Mouse (Mus musculus) midbrain, embryonic 10.5 days (tissue): ENCODE data around the gene Tomm6. TPM values are rescaled to one million over a fixed set of nuclear protein-coding genes. Genes with fewer than 3 reads are reported as not detected.

Experiments
- DNase-seq: peaks from one replicate; pipeline ENCODE4 v3.0.0-alpha.2; 2017; ENCODE audit warnings: low spot score
- H3K27ac ChIP-seq: fragments of 300-500 bp; sonication (generic); replicated peaks from 2 replicates; pipeline ENCODE4 v1.5.1; 2016; ENCODE audit warnings: mild to moderate bottlenecking
- H3K27me3 ChIP-seq: fragments of 300-500 bp; sonication (generic); 2 replicates; pipeline ENCODE4 v1.6.1; 2016; ENCODE audit warnings: low read depth, mild to moderate bottlenecking; ENCODE audit not compliant: poor library complexity, severe bottlenecking
- H3K36me3 ChIP-seq: fragments of 300-500 bp; sonication (generic); 2 replicates; pipeline ENCODE4 v1.6.1; 2016; ENCODE audit warnings: mild to moderate bottlenecking, moderate library complexity
- H3K4me1 ChIP-seq: fragments of 300-500 bp; sonication (generic); 2 replicates; pipeline ENCODE4 v1.6.1; 2016
- H3K4me3 ChIP-seq: fragments of 300-500 bp; sonication (generic); 2 replicates; pipeline ENCODE4 v1.5.1; 2016; ENCODE audit warnings: mild to moderate bottlenecking, moderate library complexity
- H3K9me3 ChIP-seq: fragments of 300-500 bp; sonication (generic); replicated peaks from 2 replicates; pipeline ENCODE4 v1.6.1; 2016; ENCODE audit warnings: mild to moderate bottlenecking
- WGBS: fragments of 180-500 bp; shearing (Covaris S2); methylation state at CpG from one replicate; pipeline ENCODE4 v1.1.7; 2016; 5-methylcytosine and 5-hydroxymethylcytosine counted together
- polyA plus RNA-seq: library from polyadenylated mRNA; unstranded; fragments of >200 nt; fragmentation: Nextera tagmentation; extraction: Ambion mirVana; gene quantifications from 2 replicates; pipeline ENCODE4 v1.2.1, GENCODE M21; 2016

Tomm6 gene
- polyA plus RNA-seq, result 363 and 364 TPM in 2 replicates

GRCm38 (mm10) chr17:47688344-47688607 lies at the start of gene Tomm6:
TSS of gene Tomm6 (minus strand) at chr17:47688386.
- peaks cover 41% of the 10 kb centered on the region for H3K27me3 ChIP-seq
- DNase-seq, result no peak
- peak within 1 kb of the TSS; percentile 90 for H3K4me3 ChIP-seq
- H3K9me3 ChIP-seq, result no peaks in the 10 kb centered on the region
- peaks cover 31% of the 10 kb centered on the region for H3K36me3 ChIP-seq
- WGBS, result 2% methylated on average over 9 of the region's 9 CpGs
- peak within 1 kb of the TSS; percentile 92 for H3K27ac ChIP-seq
- H3K4me1 ChIP-seq, result peaks cover 32% of the 10 kb centered on the region

DNA sequence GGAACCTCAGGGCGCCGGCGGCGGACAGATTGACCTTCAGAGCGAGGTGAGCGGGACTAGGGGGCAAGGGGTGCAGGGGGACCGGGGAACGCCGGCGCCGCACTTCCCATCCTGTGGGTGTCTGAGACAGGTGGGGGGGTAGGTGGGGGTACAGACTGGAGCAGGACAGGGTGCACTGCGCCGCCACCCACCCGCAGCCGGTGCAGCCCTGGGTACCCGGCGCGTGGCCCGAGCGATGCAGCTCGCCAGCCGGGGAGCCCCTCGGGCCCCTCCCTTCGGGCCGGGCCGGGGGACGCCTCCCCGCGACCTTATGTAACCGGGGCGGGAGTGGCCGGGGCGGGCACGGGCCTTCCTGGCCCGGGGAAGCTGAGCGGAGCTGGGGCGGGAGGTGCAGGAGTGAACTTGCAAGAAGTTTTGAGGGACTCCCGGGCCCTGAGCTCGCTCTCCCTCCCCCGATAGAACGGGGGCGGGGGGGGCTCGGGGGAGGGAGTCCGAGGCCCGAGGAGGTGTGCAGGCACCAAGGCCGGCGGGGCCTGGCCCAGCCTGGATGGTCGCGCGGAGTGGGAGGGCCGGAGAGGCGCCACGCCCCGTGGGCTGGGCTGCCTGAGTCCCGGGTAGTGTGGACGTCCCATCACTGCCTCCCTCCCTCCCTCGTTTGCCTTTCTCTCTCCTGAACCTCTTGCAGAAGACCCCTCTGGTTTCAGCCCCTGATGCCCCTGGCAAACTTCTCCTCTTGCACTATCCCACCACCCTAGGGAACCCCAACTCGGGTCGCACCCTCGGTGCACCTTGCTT lies 49.3 kb upstream of the Tomm6 start:
- Histone ChIP-seq H3K9me3 (no peaks in the 10 kb centered on the region), H3K36me3 (no peaks in the 10 kb centered on the region), H3K4me1 (peaks cover 43% of the 10 kb centered on the region), H3K27me3 (peaks cover 55% of the 10 kb centered on the region), H3K27ac (peak overlapping the region; percentile 66), H3K4me3 (peak overlapping the region; percentile 69)
- WGBS, result under 1% methylated on average over 54 of the region's 60 CpGs
- DNase-seq, result peak; percentile 67

DNA sequence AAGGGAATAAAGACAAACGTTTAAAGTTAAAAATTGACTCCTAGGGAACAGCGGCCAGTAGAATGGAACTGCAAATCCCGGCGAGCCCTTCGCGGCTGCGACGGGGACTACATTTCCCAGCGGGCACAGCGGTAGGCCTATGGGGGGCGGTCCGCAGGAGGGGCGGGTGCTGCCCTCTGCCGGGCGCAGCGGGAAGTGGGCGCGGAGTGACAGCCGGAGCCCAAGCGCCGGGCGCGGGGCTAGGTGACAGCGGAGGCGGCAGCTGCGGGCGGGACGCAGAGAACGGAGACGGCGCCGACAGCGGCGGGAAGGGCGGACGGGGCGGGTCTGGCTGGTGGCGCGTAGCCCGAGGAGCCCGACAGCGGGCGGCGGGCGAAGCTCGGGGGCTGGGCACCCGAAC lies 48.7 kb upstream of the Tomm6 start, which contains the start of gene Tfeb:
TSS of gene Tfeb (plus strand) at position 175 of the 400 bp plus-strand sequence.
- Histone ChIP-seq H3K27me3 (peaks cover 54% of the 10 kb centered on the region), H3K4me3 (peak within 1 kb of the TSS; percentile 69), H3K9me3 (no peaks in the 10 kb centered on the region), H3K4me1 (peaks cover 43% of the 10 kb centered on the region), H3K27ac (peak within 1 kb of the TSS; percentile 66), H3K36me3 (no peaks in the 10 kb centered on the region)
- under 1% methylated on average over 47 of the region's 47 CpGs for WGBS
- DNase-seq, result peak; percentile 95

GRCm38 (mm10) chr17:47735553-47736100 lies 47.4 kb upstream of the Tomm6 start:
- Histone ChIP-seq H3K36me3 (no peaks in the 10 kb centered on the region), H3K4me3 (no peak overlapping the region), H3K27me3 (peaks cover 42% of the 10 kb centered on the region), H3K27ac (no peak overlapping the region), H3K9me3 (no peaks in the 10 kb centered on the region), H3K4me1 (peaks cover 50% of the 10 kb centered on the region)
- DNase-seq, result no peak
- WGBS, result 75% methylated on average over 14 of the region's 14 CpGs

DNA sequence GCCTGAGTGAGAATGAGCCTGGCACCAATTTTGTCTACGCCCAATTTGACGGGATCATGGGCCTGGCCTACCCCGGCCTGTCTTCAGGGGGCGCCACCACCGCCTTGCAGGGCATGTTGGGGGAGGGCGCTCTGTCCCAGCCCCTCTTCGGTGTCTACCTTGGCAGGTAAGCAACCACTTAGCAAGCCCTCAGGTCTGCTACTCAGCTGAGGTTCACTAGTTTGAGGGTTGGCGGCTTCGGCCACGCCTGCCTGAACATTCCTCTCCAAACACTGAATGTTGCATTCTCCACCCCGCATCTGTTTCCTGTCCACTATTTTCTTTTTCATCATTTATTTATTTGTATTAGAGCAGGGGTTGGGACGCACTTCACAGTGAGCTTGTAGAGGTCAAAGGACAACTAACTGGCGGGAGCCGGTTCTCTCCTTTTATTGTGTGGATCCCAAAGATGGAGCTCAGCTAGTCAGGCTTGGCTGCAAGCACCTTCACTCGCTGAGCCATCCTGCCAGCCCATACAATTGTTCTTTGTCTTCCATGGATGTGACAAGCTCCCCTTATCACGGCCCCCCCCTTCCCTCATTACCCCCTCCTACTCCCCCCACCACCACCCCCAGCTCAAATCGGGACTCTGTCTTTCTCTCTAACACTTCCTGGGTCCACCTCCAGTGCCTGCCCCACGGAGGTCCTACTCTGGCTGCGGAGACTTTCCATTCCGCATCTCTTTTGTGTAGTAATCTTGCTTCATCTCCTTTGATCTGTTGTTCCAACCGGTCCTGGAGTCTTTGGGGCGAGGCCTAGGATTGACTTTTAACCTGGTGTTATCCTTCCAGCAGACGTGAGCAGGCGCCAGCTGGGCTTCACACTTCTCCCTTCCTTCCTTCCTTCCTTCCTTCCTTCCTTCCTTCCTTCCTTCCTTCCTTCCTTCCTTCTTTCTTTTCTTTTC lies 42.7 kb upstream of the Tomm6 start:
- H3K36me3 ChIP-seq, result no peaks in the 10 kb centered on the region
- H3K4me3 ChIP-seq, result no peak overlapping the region
- H3K4me1 ChIP-seq, result peaks cover 28% of the 10 kb centered on the region
- no peaks in the 10 kb centered on the region for H3K9me3 ChIP-seq
- 45% methylated on average over 24 of the region's 24 CpGs for WGBS
- peak; percentile 24 for DNase-seq
- H3K27ac ChIP-seq, result no peak overlapping the region; the same call in 1 of the 2 replicates
- H3K27me3 ChIP-seq, result peaks cover 9% of the 10 kb centered on the region; the same call in 1 of the 2 replicates

DNA sequence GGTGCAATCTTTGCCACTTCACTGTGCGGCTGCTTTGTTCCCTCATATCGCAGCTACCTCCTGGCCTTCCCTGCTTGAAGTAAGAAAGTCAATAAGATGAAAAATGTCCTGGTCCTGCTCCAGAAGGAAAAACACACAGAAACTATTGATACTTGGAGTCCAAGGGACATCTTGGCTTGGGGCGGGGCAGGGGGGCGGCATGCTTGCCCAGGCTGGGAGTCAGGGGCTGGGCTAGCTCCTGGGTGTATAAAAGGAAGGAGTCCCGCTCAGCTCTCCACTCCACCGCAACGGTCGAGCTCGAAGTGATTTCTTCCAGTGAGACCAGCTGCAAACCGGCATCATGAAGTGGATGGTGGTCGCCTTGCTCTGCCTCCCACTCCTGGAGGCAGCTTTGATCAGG lies 38.4 kb upstream of the Tomm6 start, which contains the start of gene Pgc:
TSS of gene Pgc (plus strand) at position 277 of the 400 bp plus-strand sequence.
- Histone ChIP-seq H3K9me3 (no peaks in the 10 kb centered on the region), H3K27me3 (0 out of 2 replicates have a peak, but pooled peaks cover 5% of the 10 kb centered on the region), H3K4me3 (no peak within 1 kb of the TSS), H3K4me1 (peaks cover 19% of the 10 kb centered on the region), H3K27ac (no peak within 1 kb of the TSS), H3K36me3 (no peaks in the 10 kb centered on the region)
- DNase-seq, result no peak
- WGBS, result 87% methylated on average over 11 of the region's 11 CpGs

- WGBS, result 89% methylated on average over 4 of the region's 4 CpGs
- H3K27ac ChIP-seq, result no peak overlapping the region
- no peaks in the 10 kb centered on the region for H3K9me3 ChIP-seq
- no peaks in the 10 kb centered on the region for H3K4me1 ChIP-seq
- no peak overlapping the region for H3K4me3 ChIP-seq
- DNase-seq, result no peak
- H3K27me3 ChIP-seq, result no peaks in the 10 kb centered on the region; the same call in 1 of the 2 replicates
- H3K36me3 ChIP-seq, result no peaks in the 10 kb centered on the region
Observed at GRCm38 (mm10) chr17:47721183-47721582, 33.0 kb upstream of the Tomm6 start.

- 74% methylated on average over 3 of the region's 3 CpGs for WGBS
- Histone ChIP-seq H3K9me3 (no peaks in the 10 kb centered on the region), H3K4me1 (no peaks in the 10 kb centered on the region), H3K36me3 (no peaks in the 10 kb centered on the region), H3K27me3 (no peaks in the 10 kb centered on the region; the same call in 1 of the 2 replicates), H3K27ac (no peak overlapping the region), H3K4me3 (no peak overlapping the region)
- DNase-seq, result no peak
Observed at GRCm38 (mm10) chr17:47715037-47715436, 26.9 kb upstream of the Tomm6 start.

DNA sequence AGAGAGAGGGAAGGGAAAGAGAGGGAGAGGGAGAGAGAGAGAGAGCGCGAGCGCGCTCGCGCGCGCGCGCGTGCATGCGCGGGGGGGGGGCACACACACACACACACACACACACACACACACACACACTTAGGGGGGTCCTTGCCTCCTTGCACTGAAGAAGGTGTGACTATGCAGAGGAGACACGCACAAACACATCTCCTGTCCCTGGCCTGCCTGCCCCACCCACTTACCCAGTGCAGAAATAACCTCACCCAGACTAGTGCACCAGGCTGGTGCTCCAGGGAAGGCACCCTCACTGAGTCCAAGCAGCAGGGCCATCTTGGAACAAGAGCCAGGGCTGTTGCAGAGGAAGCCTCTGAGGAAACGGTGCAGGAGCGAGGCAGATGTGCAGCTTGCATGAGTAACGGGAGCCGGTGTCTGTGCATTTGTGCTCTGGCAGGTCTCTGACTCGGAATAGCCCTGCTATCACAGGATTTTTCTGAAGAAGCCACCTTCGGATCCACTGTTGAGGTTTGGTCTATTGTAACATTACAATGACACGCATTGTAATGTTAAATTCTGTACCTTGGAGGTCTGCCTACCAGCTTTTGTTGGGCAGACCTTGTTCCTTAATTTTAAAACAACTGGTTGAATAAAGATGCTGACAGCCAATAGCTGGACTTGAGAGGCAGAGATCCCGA lies 24.8 kb upstream of the Tomm6 start:
- no peak for DNase-seq
- H3K27me3 ChIP-seq, result no peaks in the 10 kb centered on the region
- H3K36me3 ChIP-seq, result no peaks in the 10 kb centered on the region
- no peaks in the 10 kb centered on the region for H3K4me1 ChIP-seq
- H3K27ac ChIP-seq, result no peak overlapping the region
- H3K4me3 ChIP-seq, result no peak overlapping the region
- no peaks in the 10 kb centered on the region for H3K9me3 ChIP-seq
- WGBS, result 46% methylated on average over 11 of the region's 22 CpGs

DNA sequence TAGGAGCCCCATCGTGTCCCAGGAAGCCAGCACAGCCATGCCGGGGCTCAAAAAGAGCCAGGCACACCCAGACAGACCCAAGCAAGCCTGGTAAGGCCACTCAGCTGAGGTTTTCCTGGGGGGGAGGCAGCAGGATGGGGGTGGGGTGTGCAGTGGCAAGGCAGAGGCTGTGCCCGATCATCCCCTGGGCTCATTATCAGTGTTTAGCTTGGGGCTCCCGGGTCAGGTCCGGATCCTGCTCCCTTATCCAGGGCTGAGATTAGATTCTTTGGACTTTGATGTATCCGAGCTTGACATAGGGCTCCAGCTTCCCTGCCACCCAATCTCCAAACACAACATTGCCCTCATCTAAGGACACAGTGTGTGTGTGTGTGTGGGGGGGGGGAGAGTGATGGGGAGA lies 23.7 kb upstream of the Tomm6 start:
- H3K4me1 ChIP-seq, result no peaks in the 10 kb centered on the region
- no peak for DNase-seq
- no peaks in the 10 kb centered on the region for H3K36me3 ChIP-seq
- H3K27me3 ChIP-seq, result no peaks in the 10 kb centered on the region
- 73% methylated on average over 6 of the region's 6 CpGs for WGBS
- H3K4me3 ChIP-seq, result no peak overlapping the region
- H3K9me3 ChIP-seq, result no peaks in the 10 kb centered on the region
- H3K27ac ChIP-seq, result no peak overlapping the region

DNA sequence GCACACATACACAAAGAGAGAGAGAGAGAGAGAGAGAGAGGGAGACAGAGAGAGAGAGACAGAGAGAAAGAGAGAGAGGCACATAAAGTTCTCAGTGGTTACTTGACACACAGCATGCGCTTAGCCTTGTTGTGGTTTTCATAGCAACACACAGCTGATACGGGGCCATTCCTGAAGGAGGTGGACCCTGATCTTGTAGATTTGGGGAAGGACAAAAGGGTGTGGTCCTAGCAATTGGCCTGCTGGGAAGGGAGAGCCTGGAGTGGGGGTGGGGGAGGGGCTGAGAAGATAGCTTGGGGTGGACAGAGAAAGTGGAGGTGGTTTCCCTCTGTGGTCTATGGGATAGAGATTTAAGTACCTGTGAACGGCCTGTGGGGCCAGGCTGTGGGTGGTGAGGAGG lies 21.9 kb upstream of the Tomm6 start:
- Histone ChIP-seq H3K27me3 (peaks cover 2% of the 10 kb centered on the region; the same call in 1 of the 2 replicates), H3K4me1 (no peaks in the 10 kb centered on the region), H3K36me3 (no peaks in the 10 kb centered on the region), H3K27ac (no peak overlapping the region), H3K4me3 (no peak overlapping the region), H3K9me3 (no peaks in the 10 kb centered on the region)
- 80% methylated on average over 3 of the region's 3 CpGs for WGBS
- no peak for DNase-seq

- 85% methylated on average over 4 of the region's 4 CpGs for WGBS
- no peak overlapping the region for H3K4me3 ChIP-seq
- DNase-seq, result no peak
Observed at GRCm38 (mm10) chr17:47708972-47709371, 20.8 kb upstream of the Tomm6 start.

More at GRCm38 (mm10) chr17:47708972-47709371, 20.8 kb upstream of the Tomm6 start:
- peaks cover 12% of the 10 kb centered on the region for H3K27me3 ChIP-seq
- no peak overlapping the region for H3K27ac ChIP-seq
- peaks cover 6% of the 10 kb centered on the region; the same call in 1 of the 2 replicates for H3K36me3 ChIP-seq
- H3K4me1 ChIP-seq, result no peaks in the 10 kb centered on the region
- no peaks in the 10 kb centered on the region for H3K9me3 ChIP-seq
